Mouse (Mus musculus) ZHBTc4 (cell line): ENCODE results near the gene Snrpb2.

Source experiments
- DNase-seq: peaks from one replicate; pipeline ENCODE4 v3.0.0-alpha.2; 2011; ENCODE audit warnings: low read depth, low spot score

The Snrpb2 gene

DNA sequence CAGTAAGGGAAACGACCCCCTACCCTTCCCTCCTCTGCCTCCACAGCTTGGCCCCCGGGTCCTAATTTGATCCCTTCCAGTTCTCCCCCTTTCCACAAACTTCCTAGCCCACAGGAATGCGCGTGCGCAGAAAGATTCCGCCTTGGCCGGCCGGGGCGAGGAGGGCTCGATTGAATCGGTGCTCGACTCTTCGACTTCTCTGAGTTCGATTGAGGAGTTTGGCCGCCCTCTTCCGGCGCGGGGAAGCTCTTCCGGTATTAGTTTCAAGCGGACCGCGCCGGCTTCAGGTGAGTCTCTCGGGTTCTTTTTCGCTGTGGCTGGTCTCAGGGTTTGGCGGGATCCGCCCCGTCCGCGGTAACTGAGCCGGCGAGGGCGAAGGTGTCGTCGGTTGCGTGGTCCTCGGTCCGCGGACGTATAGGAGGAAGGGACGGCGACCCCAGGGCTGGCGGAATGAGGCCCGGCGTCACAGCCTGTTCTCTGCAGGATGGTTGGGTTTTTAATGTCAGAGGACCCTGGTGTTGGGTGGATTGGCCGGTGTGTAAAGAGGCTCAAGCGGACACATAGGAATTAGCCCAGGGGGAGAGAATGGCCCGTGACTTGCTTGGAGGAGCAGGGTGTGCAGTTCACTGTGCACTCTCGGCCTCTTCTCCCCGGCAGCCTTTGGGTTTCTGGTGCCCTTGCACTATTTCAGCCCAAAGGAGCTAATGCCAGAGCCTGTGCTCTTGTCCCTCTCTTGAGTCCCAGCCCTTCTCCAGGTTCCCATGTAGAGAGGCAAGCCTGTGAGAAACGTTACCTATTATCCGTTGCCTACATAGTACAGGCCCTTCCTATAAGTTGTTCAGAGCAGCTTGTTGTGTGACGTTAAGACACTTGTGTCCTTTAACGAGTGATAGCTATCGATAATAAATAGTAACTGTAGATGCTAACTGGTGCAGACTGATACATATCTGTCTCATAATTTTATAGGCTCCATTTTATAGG, at the start of gene Snrpb2:
Snrpb2 (plus strand) TSS at position 228 of the 981 bp plus-strand sequence.
- peak; percentile 96 for DNase-seq

DNA sequence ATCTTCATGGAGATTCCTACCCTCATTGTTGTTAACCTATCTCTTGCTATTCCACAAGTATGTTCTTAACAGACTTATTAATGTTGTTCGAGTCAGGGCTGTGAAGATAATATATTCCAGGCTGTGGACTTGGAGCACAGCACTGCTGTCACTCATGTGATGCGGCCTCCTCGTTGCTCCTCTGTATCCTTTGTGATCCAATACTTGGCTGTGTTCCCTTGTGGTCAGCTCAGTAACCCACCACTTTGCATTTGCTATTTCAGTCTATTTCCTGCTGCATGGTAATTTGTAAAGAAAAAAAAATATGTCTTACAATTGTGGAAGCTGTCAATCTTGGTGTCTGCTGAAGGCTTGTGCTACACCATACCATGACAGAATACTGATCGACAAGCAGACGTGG, 49.8 kb upstream of the Snrpb2 start:
- no peak for DNase-seq

DNA sequence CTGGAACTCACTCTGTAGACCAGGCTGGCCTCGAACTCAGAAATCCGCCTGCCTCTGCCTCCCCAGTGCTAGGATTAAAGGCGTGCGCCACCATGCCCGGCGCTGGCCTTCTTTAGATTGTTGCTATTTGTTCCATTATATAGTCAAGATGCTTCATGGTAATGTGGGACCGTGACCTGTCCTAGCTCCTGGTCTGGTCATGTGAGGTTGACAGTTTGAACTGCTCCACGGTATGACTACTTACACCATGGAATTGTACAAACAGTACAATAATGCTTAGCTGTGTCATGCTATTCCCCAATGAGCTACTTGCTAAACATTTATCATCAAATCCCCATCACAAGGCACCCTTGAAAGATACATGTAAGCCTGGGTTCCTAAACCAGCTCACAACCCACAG, 44.8 kb upstream of the Snrpb2 start:
- DNase-seq: no peak

DNA sequence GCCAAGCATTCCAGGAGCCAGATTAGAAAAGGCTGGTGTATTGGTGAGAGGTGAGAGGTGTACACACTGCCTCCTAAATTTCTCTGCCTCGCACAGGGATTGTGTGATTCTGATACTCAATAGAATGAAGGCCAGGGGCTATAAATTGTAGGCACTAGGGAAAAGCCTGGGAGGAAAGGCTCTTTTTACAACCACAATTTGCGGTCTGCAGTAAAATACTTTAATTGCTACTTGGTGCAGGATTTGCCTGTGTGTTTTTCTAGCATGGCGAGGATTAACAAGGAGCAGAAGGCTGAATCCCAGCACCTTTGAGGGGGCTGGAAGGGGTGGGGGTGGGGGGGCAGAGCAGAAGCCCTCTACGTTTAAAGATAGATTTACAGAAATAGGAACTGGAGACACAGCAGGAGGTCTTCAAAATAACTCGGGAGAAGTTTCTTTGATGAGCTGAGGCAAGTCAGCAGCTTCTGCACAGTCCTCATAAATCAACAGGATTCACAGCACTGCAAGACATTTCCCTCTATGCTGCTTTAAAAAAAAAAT, 44.2 kb upstream of the Snrpb2 start:
- no peak for DNase-seq

DNA sequence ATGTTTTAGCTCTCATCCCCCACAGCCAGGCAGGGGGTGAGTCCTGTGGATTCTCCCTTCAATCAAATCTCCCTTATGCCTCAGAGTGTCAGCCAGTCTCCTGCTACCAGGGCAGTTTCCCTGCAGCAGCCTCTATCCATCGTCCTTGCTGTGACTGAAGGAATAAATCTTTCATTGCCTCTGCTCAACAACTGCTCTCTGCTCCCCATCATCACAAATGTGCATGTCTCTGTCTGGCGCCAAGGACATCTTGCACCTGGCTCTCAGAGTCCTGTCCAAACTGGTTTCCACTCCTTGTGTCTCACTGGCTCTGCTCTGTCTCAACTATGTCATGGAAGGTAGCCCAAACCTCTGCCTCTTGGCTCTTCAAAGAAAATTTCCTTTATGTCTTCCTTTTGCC, 43.1 kb upstream of the Snrpb2 start:
- peak; percentile 4 for DNase-seq

DNA sequence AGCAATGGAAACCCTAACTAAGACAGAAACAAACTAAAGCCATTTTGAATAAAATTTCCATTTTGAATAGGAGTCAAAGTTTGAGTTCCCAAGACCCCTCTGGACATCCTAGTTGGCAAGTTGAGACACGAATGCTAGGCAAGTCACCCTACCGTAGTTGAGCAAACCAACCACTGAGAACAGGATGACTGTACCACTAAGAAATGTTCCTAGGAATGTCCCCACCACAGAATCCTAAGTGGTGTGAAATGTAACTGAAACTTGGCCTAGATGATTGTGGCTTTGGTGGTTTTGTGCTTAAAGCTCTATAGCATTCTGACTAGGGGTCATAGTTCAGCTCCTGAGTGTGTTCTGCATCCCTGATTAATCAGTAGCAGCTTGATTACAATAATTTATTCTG, 39.5 kb upstream of the Snrpb2 start:
- no peak for DNase-seq

DNA sequence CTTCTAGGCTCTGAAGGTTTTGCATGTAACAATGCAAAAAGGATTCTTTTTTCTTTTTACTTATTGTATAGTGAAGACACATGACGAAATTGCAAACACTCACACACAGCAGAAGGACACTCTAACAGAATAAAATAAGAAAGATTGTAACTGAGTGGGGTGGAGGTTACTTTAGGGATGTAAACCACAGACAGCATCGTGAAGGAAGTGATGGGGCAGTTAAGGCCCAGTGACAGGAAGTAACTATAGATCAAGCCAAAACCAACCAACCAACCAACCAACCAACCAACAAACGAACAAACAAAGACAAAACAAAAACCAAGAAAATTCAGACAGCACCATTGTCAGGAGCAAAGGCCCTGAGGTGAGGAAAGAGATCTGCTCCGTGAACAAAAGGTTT, 38.6 kb upstream of the Snrpb2 start:
- DNase-seq: no peak

DNA sequence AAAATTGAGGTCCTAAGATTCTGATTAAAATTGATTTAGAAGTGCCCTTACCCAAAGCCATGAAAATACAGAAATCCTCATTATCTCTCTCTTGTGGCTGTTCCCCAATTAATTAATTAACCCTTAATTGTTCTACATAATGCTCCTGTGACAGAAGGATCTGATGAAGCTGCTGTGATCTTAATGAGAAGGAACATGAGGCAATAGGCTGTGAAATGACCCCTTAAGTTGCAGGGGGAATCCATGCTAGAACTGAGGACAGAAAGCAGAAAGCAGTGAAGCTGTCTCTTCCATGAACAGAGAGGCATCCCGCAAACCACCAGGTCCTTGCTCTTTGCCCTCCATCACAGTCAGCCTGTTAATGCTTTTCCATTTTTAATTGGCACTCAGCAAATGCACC, 31.6 kb upstream of the Snrpb2 start:
- no peak for DNase-seq

DNA sequence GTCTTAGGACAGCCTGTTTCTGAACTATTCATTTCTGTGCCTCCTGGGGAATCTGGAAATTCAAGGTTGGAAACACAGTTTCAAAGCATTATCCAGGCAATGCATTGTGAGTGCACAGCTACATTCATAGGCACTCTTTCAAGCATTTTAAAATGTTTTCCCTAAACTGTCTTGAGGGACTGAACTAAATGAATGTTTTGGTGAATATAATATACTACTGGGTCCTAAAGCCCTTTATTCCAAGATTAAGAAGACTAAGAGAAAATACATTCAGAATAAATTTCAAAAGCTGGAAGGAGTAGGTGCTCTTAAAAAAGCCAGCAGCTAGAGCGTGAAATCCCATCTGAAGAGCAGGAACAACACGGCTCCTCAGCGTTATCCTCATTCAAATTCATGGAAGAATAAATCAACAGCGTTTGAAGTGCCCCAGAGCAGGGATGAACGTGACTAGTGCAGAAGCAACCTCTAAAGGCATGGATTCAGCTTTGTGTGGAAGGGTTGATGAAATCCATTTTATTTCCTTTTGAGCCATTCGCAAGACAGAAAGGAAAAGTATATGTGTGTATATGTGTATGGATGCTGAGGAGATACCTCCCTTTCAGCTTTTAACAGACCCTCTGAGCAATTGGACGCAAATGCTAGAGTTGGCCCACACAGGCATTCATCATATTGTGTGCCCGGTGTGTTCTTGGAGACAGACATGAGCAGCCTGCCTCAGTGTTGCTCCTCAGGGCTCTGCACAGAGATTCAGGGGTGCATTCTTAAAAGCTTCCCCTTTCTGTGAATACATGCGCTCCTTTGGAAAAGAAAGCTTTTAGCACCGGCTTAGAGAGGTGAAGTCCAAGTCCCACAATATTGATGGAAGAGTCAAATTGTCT, 30.2 kb upstream of the Snrpb2 start:
- DNase-seq: no peak

DNA sequence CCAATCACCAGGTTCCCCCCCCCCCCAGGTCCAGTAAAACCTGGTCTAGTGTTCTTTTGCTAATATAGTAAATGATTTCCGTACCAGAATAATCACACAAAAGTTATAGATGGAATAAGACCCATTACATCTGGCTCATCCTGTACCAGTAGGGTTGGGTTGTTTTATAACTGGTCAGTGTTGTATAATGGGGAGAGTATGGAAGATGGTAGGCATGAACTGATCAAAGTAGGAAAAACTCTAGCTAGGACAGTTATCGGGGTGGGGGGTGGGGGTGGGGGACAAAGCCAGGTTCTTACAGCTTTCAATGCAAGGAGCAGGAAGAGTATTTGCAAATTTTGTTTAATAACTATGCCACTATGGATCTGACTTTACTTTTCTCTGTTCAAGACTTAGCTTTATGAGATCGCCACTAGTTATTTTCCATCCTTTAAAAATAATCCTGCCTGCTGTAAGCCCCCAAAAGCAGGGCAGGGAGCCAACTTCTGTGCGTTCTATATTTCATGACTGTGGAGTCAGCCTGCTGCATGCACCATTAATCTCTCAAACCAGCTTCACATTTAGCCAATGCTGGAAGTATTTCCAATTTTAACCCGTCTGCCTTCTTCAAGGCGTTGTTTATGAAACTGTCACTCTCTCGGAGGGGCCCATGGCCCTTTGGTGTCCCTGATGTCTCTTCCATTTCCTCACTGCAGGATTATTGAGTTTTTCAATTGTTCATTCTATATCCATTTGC, 28.3 kb upstream of the Snrpb2 start:
- no peak for DNase-seq

DNA sequence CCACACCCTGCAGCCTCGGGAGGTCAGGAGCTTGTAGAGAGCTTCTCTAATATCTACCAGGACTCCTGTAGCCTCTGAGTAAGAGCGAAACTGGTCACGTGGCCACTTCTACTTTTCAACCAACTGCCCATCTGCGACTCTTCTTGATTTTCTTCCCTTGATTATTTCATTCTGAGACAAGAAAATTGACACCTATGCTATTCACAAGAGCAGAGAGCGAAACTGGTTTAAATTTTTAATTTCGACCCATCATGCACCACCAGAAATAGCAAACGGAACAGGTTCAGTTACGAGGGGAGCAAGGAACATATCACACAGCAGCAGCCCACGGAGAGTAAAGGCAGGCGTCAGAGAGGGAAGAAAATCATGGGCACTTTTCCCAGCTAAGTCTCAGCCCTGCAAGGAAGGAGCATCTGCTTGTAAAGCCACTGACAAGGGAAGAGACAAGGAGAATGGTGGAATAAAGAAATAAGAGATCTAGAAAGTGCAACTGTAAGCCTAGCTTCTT, 27.7 kb upstream of the Snrpb2 start:
- no peak for DNase-seq

DNA sequence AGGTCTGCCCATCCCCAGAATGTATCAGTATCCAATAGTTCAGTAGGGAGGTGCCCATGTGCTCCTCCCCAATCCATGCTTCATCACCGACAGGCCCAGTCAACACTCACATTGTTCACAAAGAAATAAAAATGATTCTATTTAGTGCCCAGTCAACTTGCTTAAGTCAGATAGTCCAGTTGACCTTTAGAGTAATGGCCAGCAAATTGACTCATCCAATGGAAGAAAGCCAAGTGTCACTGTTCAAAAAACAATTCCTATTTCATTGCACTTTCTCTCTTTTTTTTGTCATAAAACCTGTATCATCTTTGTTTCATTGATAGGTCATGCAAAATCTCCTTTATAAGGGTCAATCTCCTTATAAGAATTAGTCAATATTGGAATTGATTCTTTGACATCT, 21.2 kb upstream of the Snrpb2 start:
- DNase-seq: no peak

DNA sequence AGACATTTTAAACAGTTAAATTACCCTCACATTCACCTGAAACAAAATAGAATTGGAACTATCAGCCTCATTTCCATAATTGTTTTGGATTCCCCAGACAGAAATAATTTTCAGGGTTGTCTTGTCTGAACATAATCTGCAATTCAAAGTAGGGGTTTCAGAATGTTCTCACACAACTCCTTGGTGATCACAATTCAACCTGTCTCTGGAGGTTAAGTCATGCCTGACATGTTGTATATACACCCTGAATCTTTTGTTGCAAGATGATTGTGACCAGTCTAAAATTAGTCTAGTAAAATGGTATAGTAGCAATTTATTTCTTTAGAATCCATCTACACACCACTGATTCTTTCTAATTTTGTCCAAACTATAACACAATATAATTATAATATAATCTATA, 7.6 kb upstream of the Snrpb2 start:
- DNase-seq: no peak

DNA sequence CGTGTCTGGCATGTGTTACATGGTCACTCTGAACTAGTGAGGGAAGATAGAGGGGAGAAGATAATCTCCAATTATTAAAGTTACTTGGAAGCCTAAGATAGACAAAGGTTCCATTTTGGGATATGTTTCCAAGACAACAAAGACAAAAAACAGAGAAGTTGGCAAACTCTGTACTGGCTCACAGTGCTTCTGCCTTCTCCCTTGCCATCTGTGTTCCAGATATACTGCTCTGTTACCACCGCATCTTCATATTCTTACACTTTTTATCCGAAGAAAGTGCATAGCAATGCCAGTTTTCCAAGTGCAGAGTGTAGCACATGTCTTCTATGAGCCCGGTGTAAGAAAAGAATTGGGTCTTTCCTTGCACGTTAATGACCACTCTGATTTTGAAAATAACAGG, 6.1 kb upstream of the Snrpb2 start:
- no peak for DNase-seq

DNA sequence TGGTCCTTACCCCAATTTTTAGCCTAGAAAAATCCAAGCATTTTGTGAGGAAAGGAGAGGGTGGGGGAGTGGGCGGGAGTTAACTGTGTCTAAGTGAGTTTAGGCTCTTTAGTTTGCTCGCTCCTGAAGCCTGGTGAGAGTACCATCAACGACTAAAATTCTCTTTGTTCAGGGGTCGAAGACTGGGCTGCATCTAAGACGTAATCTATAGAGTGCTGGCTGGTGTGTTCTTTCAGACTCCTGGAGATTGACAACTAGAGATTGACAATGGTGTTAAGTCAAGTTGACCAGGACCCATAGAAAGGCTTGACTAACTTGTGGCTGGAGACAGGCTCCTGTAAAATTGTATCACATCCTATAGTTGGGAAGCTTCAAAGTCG, 417 bp upstream of the Snrpb2 start:
- no peak for DNase-seq

DNA sequence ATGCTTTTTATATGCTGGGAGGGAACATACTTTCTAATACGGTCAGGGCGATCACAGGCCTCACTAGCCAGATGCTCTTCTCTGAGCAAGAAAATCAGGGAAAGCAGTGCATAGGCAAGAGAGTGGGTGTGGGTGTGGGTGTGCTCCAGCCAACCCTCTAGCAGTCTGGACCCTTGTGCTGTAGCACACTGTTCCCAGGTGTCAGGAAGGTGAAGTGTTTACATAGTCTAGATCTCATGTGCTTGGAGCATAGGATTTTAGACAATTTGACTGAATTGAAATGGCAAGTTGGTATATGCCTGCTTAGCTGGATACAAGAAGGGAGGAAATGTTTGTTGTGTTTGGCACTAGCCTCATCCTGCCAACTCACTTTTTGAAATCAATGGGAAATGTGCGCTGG, 3.1 kb downstream of the Snrpb2 start:
- DNase-seq: no peak

DNA sequence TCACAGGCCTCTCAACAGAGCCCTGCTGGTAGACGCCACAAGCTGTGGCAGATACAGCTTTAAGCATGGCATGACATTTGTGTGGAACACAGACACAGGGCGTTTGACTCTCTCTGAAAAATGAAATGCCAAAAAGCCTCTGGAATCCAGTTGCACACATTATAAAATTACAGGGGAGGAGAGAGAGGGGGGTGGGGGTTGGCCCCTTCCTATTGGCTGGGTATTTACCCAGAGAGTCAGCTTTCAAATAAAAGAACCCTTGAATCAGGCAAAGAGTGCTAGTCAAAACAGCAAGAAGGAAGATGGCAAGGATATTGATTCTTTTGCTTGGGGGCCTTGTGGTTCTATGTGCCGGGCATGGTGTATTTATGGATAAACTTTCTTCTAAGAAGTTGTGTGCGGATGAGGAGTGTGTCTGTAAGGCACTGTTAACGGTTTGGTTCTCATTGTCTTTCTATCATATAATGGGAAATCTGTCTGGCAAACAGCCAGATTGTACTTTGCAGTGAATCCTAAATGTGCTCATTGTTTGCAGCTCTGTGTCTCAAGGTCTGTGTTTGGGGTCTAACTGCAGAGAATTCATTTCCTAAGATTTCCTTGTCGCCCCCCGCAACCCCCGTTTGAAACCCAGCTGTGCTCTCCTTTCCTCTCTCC, 15.5 kb downstream of the Snrpb2 start, which contains the start of gene Otor:
Otor (plus strand) TSS at position 276 of the 654 bp plus-strand sequence.
- no peak for DNase-seq

DNA sequence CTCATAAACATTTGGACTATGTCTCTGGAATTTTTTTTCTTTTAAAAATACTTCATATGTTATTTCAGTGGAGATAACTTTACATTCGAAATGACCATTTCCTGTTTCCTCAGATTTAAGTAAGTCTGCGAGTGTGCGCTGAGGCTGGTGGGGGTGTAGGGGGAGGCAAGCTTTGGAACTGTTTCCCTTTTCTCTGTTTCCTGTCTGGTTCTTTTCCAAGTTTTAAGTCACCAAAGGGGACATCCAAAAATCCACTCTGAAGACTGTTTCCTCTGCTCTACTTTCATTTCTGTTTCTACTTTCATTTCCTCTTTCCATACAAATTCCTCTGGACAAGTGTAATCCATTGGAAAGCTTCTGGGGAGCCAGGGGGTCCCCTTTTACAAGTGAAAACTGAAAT, 18.9 kb downstream of the Snrpb2 start:
- DNase-seq: no peak

DNA sequence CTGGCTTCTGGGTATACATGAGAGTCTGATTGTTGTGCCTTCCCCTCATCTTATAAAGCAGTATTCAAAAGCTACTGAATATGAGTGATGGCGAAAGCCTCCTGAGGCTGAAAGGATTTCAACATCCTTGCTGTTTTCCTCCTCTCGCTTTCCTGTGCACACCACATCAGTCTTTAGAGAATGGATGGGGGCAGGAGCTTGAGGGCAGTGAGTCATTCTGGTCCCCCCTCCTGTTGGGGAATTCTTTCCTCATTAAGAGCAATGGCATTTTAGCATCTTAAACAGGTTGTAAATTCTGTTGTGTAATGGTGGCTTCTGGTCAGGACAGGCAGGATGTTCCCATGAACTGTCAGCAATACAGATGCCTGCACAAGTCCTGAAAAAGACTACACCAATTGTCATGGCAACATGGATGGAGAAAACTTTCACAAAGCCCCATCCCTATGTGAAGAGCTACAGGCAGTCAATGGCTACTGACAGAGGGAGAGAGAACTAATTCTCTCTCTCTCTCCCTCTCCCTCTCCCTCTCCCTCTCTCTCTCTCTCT, 22.1 kb downstream of the Snrpb2 start:
- DNase-seq: no peak

DNA sequence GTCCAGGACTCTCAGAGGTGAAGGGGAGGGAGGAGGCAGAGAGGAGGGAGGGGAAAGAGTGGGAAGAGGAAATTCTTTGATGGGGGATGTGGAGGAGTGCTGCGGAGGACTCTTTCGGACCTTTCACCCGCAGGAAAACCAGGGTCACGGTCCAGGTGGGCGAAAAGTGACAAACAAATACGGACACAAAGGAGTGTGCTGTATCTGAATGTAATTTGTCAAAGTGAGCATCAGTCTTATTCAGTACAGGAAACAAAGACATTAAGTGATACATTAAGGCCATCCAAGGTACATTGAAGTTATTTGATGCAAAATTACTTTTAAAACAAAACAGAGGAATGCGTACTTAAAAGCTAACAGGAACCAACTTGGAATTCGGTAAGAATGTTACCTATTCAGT, 27.0 kb downstream of the Snrpb2 start:
- DNase-seq: peak; percentile 85

DNA sequence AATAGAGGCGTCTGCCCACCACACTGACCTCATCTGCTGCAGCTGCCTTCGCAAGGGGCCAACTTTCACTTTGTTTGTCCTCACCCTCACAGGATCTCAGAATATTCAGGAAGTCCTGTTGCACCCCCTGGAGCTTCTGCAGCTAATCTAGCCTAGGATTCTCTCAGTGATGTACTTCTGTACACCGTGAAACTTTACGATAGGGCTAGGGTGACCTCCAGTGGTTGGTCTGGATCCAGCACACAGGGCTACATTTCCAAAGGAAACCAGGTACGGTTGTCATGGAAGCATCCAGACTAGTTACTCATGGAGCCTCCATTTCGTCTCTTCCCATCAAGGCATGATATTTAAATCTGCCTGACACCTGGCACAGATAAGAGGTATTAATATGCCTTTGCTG, 30.9 kb downstream of the Snrpb2 start:
- peak; percentile 80 for DNase-seq
